Mouse (Mus musculus): ENCODE data around the gene Ptpn7.

Ptpn7 gene

DNA sequence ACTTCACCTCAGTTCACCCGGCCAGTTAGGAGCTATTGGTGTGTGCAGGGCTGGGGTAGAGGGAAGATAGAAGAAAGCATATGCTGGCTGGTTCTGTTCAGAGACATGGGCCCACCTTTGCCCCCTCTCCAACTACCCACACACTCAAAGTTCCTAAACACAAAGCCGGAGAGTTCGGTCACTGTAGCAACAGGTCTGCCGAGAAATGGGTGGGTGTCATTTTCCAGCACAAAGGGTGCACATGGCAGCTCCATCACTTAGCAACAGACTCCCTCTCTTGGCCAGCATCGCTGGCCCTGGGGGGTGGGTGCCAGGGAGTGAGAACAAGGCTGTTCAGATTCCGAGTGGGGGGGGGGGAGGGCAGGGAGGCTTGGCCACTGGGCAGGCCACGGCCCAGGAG, 26.6 kb downstream of the Ptpn7 start:
- DNase-seq (ENCODE audit: low spot score): no peak

DNA sequence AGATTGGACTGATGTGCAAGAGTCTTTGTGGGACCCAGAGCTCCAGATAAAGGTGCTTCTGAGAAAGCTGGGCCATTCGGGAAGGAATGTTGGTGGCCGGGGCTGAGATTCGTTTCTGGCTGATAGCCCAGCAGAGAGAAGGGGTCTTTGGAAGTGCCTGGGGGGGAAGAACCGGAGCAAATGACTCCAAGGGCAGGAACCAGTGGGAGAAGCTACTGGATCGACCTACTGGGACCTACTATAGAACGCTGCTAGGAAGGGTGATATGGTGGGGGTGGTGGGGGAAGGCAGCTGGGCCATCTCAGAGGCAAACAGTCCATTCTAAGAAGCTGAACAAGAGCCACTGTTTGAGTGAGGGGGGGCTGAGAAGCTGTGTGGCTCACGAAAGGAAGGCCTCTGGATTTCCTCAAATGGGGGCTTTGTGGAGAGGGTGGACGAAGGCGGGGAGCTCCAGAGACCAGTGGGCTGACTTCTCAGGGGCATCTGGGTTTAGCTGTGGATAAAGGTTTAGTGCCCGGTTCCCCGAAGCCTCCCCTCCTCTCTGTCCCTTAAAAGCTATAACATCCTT, 27.1 kb downstream of the Ptpn7 start:
- no peak for DNase-seq (ENCODE audit: low spot score)

DNA sequence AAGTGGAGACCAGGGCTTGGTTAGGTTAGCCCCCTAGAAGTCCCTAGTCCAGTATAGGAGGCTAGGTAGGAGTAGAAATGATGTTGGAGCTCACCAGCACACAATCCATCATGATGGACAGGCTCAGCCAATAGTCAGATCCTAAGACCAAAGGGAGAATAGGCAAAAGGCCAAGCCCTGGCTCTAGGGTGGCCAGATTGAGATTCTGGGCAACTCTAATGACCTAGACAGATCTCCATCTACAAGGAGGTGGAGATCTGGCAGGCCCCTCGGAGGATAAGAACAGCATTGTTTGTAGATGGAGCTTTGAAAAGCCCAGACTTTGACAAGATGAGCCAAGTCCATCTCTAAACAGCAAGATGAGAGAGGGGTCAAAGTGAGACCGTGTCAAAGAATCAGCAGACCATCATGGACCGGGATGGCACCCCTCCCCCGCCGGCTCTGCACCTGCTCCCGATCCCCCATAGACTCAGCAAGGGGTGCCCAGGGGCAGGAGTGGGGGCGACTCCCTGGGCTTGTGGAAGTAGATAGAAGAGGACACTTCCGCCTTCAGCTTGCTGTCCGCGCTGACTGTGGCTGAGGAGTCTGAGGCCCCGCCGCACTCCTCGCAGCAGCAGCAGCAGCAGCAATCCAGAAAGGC, 28.0 kb downstream of the Ptpn7 start:
- no peak for DNase-seq (ENCODE audit: low spot score)

DNA sequence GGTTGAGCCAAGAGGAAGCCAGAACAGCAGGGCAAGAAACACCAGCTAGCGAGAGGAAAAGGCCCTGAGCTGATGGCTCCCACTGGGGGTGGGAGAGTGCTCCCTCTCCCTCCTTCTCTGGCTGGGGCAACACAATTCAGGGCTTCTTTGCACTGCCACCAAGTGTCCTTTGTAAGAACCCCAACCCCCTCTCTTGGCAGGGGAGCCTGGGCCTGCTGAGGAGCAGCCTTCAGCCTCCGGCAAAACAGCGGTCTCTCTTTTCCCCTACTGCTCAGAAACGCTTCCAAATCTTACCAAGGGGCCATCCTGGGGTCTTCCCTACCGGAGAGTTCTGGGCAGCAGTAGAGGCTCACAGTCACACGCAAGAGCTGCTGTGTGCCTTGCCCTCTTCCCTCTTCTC, 30.2 kb downstream of the Ptpn7 start:
- DNase-seq (ENCODE audit: low spot score): no peak

DNA sequence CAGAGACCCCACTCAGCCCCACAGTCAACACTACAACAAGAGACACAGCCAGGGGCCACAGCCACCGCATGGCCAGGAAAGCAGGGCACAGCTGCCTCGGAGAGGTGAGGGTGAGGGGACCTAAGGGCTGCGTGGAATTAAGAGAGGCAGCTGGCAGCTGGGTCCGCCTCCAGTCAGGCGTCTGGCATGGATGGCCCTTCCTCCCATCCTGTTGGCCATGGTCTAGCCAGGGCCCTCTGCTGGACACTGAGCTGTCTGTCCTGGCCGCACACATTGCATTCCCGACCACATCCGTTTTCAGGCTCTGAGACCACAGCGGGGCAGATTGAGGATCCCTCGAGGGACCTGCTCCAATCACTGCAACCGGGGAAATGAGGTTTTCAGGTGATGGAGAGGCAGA, 34.9 kb downstream of the Ptpn7 start, which contains the start of gene Gpr37l1:
TSS of gene Gpr37l1 (minus strand) at position 247 of the 400 bp plus-strand sequence.
- no peak for DNase-seq (ENCODE audit: low spot score)

DNA sequence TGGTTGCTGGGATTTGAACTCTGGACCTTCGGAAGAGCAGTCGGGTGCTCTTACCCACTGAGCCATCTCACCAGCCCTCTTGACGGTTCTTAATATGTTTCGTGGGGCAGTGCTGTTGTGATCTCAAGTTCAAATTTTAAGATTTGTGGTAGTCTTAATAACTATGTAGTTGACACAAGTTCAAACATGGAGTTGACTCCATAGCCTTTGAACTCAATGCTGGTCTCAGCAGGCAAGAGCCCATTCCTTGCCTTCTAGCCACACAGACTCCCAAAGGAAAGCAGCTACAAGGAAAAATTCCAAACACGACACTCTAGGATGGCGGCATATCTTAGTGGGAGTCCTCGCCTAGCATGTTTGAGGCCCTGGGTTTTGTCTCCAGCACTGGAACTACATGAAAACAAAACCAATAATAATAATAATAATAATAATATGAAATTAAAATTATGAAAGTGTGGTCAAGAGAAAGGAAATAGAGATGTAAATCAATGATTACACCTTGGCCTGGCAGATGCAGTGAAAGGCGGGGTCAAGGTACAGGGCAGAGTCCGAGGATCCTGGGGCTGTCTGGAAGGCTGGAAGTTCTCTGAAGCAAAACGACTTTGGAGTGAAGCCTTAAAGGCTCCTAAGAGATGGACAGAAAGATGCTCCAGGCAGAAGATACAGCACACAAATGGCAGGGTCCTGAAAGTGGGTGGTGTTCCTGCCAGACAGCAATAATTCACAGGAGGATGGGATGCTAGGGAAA, 36.1 kb downstream of the Ptpn7 start:
- DNase-seq (ENCODE audit: low spot score): no peak

DNA sequence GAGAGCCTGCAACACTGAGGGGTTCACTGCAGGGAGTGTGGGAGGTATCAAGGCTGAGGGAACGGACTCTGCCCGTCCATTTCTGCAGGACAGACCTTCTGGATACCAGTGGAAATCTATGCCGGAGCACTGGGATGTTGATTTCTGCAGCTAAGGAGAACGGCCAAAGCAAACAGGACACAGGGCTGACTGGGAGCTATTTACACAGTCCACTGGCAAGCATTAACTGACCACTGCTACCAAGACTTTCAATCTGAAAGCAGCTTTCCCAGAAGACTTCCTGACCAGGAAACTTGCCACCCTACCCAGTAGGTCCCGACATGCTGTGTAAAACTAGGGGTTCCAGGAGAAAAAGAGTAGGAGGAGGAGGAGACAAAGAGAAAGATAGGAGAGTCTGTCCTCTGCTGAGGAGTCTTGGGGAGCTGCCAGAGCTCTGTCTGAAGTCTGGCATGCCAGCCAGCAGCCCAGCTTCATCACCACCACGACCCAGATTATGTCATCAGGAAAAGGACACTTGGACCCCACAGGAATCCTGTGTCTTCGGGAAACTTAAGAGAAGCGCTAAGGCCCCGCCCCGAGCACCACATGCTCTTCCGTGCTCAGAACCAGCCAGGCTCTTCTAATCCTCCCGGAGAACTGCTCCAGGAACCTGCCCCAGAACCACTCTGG, 37.2 kb downstream of the Ptpn7 start:
- DNase-seq (ENCODE audit: low spot score): no peak

DNA sequence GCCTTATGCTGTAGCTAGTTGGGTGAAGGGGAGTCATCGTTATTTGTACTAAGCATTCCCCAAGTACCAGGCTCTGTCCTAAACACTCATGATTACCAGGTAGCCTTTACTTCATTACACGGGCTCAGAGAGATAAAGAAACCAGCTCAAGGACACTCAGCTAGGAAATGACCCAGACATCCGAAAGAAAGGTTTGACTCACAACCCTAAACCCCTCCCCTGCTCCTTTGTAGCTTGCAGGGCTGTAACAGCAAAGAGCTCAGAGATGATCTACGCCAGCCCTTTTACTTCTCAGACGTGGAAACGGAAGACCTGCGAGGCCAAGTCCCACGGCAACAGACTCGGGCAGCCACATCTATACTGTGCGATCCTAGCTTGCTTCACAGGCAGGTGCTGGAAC, 37.8 kb downstream of the Ptpn7 start:
- no peak for DNase-seq (ENCODE audit: low spot score)

DNA sequence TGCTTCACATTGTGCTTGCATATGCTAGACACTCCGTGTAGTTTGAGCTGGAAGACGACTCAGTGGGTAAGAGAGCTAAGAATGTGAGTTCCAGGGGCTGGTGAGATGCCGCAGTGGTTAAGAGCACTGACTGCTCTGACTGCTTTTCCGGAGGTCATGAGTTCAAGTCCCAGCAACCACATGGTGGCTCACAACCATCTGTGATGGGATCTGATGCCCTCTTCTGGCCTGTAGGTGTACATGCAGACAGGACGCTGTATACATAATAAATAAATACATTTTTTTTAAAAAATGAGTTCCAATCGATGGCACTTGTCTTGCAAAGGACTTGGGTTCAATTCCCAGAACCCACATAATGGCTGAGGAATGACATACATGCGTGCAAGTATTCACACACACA, 38.7 kb downstream of the Ptpn7 start:
- no peak for DNase-seq (ENCODE audit: low spot score)

DNA sequence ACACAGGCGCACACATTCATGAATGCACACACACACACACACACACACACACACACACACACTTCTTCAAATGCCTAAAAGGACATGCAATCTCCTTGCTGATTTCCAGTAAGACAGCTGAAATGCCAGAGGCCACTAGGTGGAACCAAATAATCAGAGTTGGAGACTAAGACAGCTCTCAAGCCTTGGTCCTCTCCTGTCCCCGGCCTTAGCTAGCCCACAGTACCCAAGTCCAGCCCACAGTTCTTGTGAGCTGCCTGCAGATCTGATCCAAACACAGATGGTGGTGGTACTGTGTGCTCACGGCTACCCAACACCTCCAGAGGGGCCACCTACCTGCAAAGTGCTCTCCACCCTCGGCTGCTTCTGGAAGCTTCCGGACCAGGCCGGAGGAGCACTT, 39.5 kb downstream of the Ptpn7 start:
- DNase-seq (ENCODE audit: low spot score): peak; percentile 84

DNA sequence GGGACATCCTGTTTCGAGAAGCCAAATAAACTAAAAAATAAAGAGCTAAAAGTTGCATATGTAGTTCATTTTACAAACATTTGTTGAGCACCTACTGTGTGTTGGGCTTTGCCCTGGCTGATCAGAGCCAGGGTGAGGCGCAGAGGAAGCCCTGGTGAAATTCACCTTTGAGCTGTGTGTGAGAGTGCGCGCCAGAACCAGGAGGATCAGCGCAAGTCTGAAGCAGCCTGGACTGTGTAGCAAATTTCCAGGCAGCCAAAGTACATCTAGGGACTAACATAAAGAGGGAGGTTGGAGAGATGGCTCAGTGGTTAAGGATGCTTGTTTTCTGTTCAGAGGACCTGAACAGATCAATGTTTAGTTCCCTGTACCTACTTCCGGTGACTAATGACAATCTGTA, 40.8 kb downstream of the Ptpn7 start:
- DNase-seq (ENCODE audit: low spot score): no peak

DNA sequence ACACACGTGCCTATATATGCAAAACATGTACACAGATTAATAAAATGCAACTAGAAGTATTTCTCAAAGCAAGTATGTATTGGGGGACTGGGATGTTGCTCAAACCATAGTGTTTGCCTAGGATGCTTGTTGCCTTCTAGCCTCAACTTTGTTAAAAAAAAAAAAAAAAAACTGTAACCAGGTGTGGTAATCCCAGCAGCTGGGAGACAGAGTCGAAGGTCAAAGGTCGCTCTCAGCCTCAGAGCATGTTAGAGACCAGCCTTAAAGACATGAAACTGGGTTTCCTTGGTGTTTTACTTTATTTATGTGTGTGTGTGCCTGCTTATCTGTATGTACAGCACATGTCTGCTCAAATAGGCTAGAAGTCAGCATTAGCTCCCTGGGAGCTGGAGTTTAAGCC, 42.7 kb downstream of the Ptpn7 start:
- DNase-seq (ENCODE audit: low spot score): no peak

DNA sequence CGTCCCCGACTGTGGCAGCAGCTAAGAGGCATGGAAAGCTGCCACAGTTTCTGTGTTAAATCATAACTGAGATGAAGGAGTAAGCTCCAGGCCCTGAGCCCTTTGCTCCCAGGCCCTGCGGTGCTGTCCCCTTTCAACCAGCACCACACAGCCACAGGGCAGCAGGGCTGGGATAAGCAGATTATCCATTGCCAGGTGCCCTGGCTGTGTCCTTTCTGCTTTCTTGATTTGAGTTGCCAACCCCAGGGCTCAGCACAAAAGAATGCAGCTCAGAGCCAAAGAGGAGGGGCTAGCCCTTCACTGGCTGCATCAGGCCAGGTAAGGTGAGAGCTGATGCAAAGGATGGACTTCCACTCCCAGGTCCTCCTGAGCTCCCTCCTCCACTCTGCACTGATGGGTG, 45.2 kb downstream of the Ptpn7 start:
- no peak for DNase-seq (ENCODE audit: low spot score)

DNA sequence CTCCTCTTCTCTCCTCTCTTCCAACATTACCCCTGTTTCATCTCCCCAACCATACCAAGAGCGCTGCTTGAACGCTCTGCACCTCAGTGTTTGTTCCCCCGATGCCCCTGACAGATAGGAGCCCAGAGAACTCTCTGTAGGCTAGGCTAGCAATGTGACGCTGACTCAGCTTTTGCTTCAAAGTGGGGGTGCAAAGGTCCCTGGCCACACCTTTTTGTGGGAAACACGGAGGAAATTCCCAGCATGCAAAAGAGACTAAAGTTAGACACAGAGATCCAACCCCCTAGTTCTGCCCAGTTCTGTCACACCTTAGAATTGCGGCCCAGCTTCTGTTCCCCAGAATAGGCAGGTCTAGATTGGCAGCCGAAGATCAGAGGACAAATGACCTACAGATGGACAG, 46.4 kb downstream of the Ptpn7 start:
- no peak for DNase-seq (ENCODE audit: low spot score)

DNA sequence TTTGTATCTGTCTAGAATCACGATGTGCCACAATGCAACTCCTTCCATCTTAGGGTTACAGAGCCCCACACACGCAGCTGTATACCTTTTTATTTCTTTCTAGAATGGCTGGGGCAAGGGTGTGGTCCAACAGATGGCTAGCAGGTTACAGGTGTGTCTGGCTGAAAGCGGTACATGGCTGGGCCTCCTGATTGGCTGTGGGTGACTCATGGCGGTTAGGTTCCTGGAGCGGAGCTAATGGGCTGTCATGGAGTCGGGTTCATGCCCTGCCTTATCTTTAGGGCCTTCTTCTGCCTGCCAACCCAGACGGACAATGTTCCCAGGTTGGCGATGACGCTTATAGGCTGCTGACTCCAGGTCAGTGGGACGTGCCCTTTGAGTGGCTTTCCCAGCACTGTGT, 48.3 kb downstream of the Ptpn7 start:
- no peak for DNase-seq (ENCODE audit: low spot score)

DNA sequence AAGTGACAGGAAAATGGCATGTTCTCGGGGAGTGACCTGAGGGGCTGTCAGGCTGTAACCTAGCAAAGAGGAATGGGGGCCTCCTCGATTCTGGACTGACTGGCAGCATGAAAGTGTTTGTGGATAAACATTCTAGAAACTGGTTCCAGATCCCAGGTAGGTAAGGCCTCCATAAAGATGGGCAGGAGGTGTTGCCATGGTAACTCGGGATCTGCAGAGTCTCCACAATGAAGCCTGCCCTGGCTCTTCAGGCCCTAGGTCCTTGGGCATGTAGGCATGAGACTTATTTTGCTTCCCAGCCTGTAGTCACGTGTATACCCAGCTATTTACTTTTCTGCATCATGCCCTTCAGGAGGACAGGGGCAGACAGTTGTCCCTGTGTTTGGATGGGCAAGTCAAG, 48.8 kb downstream of the Ptpn7 start:
- no peak for DNase-seq (ENCODE audit: low spot score)

DNA sequence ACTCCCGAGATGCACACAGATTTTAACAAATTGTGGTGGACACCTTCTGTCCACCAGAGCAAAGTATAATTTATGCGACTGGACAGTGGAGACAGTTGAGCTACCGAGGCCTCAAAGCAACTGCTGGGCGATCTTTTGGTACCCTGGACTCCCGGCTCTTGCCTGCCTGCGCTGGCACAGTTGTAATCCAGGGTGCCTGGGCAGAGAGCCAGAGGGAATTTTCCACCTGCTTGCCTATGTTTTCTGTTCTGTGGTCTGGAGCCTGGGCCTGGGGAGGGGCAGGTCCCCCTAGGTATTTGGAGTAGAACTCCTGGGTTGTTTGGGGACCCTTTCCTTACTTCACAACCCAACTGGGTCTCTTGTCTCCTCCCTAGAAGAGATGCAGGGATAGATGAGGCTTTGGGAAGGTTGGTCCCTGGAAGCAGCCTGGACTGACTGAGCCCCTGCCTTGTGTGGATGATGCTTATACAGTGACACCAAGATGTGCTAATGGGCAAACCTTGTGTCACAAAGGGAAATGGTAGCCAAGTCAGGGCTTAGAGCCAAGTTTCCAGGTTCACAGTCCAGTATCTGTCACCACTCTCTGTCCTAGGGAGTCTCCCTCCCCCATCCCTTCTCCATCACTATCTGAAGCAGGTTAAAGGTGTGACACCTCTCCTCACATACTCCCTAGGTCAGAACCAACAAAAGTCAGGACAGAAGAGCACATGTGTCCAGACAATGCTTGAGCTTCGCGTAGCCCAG, 49.6 kb downstream of the Ptpn7 start:
- DNase-seq (ENCODE audit: low spot score): no peak

DNA sequence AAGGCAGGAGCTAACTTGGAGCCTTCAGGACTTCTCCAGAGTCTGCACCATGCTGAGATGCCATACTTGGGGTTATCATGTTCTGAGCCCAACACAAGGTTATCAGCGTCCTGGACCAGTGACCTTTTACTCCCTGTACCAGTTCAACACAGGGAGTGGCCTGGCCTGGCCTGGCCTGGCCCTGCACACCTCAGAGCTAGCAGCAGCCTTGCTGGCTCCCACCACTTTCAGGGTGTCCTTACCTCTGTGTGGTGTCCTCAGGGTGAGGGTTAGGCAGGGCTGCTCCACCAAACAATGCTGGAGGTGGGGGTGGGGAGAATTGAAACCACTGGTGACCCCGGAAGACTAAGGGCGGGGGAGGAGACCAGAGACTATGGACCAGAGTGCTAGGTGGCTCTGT, 50.5 kb downstream of the Ptpn7 start:
- no peak for DNase-seq (ENCODE audit: low spot score)

DNA sequence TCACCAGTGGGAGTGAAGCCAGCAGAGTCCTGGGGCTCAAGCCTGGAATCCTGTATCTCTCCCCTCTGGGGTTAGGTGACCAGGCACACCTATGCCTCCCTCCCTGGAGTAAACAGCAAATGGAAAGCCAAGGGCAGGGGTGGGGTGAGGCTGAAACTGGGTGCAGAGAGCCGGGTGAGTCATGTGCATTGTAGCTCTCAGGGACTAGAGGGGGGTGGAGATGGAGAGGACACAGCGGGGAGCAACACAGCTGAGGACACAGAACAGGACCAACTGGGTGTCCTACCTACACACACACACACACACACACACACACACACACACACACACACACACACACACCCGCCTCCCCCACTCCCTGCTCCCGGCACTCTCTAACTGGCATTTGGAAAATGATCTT, 50.9 kb downstream of the Ptpn7 start:
- no peak for DNase-seq (ENCODE audit: low spot score)

DNA sequence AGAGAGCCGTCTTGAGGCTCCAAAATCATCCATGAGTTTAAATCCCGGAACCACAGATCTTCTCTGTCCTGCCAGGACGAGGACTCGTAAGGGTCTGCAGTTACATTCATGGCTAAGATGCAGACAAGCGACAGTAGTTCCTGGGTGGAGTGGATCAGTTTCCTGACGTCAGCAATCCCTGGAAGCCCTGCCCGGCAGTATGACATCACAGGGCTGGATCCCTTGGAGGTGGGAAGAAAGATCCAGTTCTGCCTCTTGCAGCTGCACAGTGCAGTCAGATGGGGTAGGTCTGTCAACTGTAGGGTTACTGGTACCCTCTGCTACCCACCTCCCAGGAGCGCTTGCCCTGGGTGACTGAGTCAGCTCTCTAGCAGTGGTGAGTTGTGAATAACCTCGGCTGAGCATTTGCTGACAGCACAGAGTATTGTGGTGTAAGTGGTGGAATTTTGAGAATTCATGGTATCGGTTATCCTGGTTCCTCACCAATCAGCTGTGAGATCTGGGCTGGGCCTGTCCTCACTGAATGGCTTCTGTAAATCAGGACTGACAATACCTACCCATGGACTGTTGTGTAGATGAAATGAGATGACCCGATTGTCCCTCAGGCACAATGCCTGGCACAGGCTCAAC, 51.6 kb downstream of the Ptpn7 start:
- DNase-seq (ENCODE audit: low spot score): no peak

DNA sequence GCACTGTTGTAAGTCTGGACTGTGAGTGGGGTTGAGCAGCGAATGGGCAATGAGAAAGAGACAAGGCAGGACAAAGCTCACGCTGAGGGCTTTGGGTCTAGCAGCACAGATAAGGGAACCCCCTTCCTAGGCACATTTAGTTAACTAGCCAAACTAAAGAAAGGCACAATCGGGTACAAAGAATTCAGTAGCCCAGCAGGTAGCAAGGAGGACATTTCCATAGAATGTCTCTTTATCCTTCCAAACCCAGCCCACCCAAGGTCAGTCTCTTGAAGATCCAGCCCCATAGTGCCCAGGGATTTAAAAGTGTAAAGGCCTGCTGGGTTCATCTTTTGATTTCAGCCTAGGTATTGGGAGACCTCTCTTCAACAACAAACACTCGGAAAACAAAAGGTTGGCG, 53.4 kb downstream of the Ptpn7 start:
- no peak for DNase-seq (ENCODE audit: low spot score)

DNA sequence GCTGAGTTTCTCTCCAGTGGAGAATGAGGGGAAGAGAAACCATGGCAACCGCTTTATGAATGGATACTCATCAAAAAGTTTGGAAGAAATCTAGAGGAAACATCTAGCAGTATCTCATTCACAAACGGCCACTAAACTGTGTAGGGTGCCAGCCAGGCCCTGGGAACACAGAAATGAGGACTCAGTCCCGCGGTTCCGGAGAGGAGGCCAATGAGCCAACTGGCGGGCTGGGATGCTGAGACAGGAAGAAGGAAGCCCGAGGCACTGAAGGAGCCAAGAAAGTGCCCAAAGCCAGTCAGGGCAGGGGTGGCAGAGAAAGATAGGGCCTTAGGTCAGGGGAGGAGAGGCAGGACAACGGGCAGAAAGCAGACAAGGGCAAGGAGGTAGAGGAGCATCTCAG, 53.9 kb downstream of the Ptpn7 start:
- no peak for DNase-seq (ENCODE audit: low spot score)
